Mouse (Mus musculus) megakaryocyte, embryonic 14.5 days (primary cell): Measurements from ENCODE around the gene Prr5l.

Source experiments
- FLI1 ChIP-seq: IDR thresholded peaks from 2 replicates; pipeline ENCODE4 v1.6.1; 2012; ENCODE audit warnings: low read length, inconsistent platforms, mixed read lengths
- GATA1 ChIP-seq: IDR thresholded peaks from 3 replicates; pipeline ENCODE4 v1.6.1; 2012; ENCODE audit warnings: mixed read lengths, low read length, inconsistent platforms, borderline replicate concordance

DNA sequence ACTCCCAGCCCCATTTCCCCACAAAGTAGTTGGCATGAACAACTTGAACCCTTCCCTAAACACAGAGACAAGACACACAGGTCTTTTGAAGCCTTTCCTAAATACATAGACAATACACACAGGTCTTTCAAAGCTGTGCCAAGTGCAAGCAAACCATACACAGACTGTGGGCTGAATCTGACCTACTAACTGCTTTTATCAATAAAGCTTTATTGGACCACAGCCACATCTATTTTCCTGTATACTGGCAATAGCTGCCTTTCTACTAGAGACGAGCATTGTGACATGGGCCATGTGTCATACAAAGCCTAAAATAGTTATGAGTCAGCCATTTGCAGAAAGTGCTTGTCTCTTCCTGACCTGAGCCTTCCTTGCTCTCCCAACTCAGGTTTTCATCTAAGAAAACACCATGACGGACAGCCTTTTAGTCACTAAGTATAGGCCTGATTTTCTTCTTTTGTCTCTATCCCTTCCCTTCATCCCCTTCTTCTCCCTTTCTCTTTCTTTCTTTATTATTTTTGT is 56.6 kb downstream of the Prr5l start:
- TF ChIP-seq GATA1 (no peak), FLI1 (no peak)
